Mouse (Mus musculus) neural tube, embryonic 12.5 days (tissue): ENCODE data around the gene Zkscan7. TPM values are rescaled to one million over a fixed set of nuclear protein-coding genes. Genes with fewer than 3 reads are reported as not detected.

Experiments
- ATAC-seq: fragments of 200-750 bp; cut with Nextera tagmentation; 2 replicates; pipeline ENCODE4 v1.8.0; 2017; ENCODE audit warnings: low read depth, mild to moderate bottlenecking, moderate TSS enrichment, moderate library complexity; ENCODE audit not compliant: low FRiP score
- H3K27ac ChIP-seq: fragments of 300-500 bp; sonication (generic); 2 replicates; pipeline ENCODE4 v1.5.1; 2016
- H3K27me3 ChIP-seq: fragments of 300-500 bp; sonication (generic); replicated peaks from 2 replicates; pipeline ENCODE4 v1.6.1; 2016; ENCODE audit warnings: mild to moderate bottlenecking
- H3K36me3 ChIP-seq: fragments of 300-500 bp; sonication (generic); 2 replicates; pipeline ENCODE4 v1.6.1; 2016; ENCODE audit warnings: mild to moderate bottlenecking
- H3K4me1 ChIP-seq: fragments of 300-500 bp; sonication (generic); 2 replicates; pipeline ENCODE4 v1.6.1; 2016
- H3K4me2 ChIP-seq: fragments of 300-500 bp; sonication (generic); replicated peaks from 2 replicates; pipeline ENCODE4 v1.6.1; 2016; ENCODE audit warnings: mild to moderate bottlenecking
- H3K4me3 ChIP-seq: fragments of 300-500 bp; sonication (generic); 2 replicates; pipeline ENCODE4 v1.5.1; 2016
- H3K9ac ChIP-seq: fragments of 300-500 bp; sonication (generic); 2 replicates; pipeline ENCODE4 v1.6.1; 2016; ENCODE audit warnings: mild to moderate bottlenecking
- H3K9me3 ChIP-seq: fragments of 300-500 bp; sonication (generic); 2 replicates; pipeline ENCODE4 v1.6.1; 2016; ENCODE audit warnings: mild to moderate bottlenecking
- WGBS: fragments of 180-500 bp; shearing (Covaris S2); methylation state at CpG from one replicate; pipeline ENCODE4 v1.1.7; 2016; 5-methylcytosine and 5-hydroxymethylcytosine counted together
- polyA plus RNA-seq: library from polyadenylated mRNA; unstranded; fragments of >200 nt; fragmentation: Nextera tagmentation; extraction: Ambion mirVana; gene quantifications from 2 replicates; pipeline ENCODE4 v1.2.1, GENCODE M21; 2016

Zkscan7 gene
- polyA plus RNA-seq, 1 experiment from 2014 or later, result 4.8 TPM

GRCm38 (mm10) chr9:122922936-122923381, 37.5 kb downstream of the Zkscan7 start, which contains the start of gene Zfp105:
Gene Zfp105, plus strand, starts transcription at chr9:122923072.
- Histone ChIP-seq H3K27ac (peak within 1 kb of the TSS; percentile 62; the same call in 1 of the 2 replicates), H3K9me3 (no peaks in the 10 kb centered on the region), H3K36me3 (peaks cover 34% of the 10 kb centered on the region), H3K9ac (peak within 1 kb of the TSS; percentile 96), H3K4me3 (peak within 1 kb of the TSS; percentile 84), H3K4me1 (peaks cover 5% of the 10 kb centered on the region; the same call in 1 of the 2 replicates), H3K27me3 (no peaks in the 10 kb centered on the region), H3K4me2 (peak within 1 kb of the TSS; percentile 70)
- WGBS, result under 1% methylated on average over 43 of the region's 43 CpGs
- peak; percentile 99 for ATAC-seq

DNA sequence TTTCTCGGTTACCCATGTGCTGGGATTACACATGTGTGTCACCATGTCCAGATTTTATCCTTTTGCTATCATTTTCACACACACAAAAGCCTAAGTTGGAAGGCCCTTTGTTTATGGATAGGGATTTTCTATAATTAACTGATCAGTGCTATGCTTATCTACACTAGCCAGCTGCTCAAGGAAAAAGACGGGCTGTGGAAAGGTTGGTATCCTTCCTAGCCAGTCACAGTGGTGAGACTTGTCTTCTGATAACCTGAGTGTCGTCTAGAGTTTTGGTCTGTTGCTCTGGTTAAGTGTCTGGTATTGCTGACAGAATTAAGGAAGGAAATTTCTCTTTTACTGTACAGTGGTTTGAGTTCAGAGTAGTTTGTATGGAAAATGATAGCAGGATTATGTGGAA, 43.4 kb downstream of the Zkscan7 start:
- no peak overlapping the region for H3K4me2 ChIP-seq
- ATAC-seq, result no peak
- H3K4me1 ChIP-seq, result peaks cover under 1% of the 10 kb centered on the region; the same call in 1 of the 2 replicates
- 92% methylated on average over 3 of the region's 3 CpGs for WGBS
- peaks cover 81% of the 10 kb centered on the region for H3K36me3 ChIP-seq
- H3K9ac ChIP-seq, result no peak overlapping the region
- H3K4me3 ChIP-seq, result no peak overlapping the region
- H3K9me3 ChIP-seq, result no peaks in the 10 kb centered on the region
- H3K27me3 ChIP-seq, result no peaks in the 10 kb centered on the region
- no peak overlapping the region for H3K27ac ChIP-seq

Other genes with a start within 250 kb of the Zkscan7 start
- gene Topaz1, start 138.3 kb upstream of the Zkscan7 start, polyA plus RNA-seq, result not detected in 2 replicates
- 7.1 and 7.8 TPM in 2 replicates for gene Tcaim, start 80.1 kb upstream of the Zkscan7 start, polyA plus RNA-seq
- 0.34 TPM in 1 of 2 replicates, not detected in the other for gene Gm35549, start 41.6 kb upstream of the Zkscan7 start, polyA plus RNA-seq
- 101 and 115 TPM in 2 replicates for gene Zfp445, start 19.7 kb upstream of the Zkscan7 start, polyA plus RNA-seq
- gene Zfp105, start 37.4 kb downstream of the Zkscan7 start, polyA plus RNA-seq, result 31.1 and 32.0 TPM in 2 replicates
- 29.1 and 31.8 TPM in 2 replicates for gene 1110059G10Rik, start 65.3 kb downstream of the Zkscan7 start, polyA plus RNA-seq
- 44.0 and 49.3 TPM in 2 replicates for gene Kif15, start 65.4 kb downstream of the Zkscan7 start, polyA plus RNA-seq
- gene Tmem42, start 135.6 kb downstream of the Zkscan7 start, polyA plus RNA-seq, result 17.9 and 20.4 TPM in 2 replicates
- gene Tgm4, start 149.0 kb downstream of the Zkscan7 start, polyA plus RNA-seq, result 0.24 and 0.50 TPM in 2 replicates
- 79.8 and 80.6 TPM in 2 replicates for gene Zdhhc3, start 227.5 kb downstream of the Zkscan7 start, polyA plus RNA-seq
- 83.5 and 83.7 TPM in 2 replicates for gene Exosc7, start 227.5 kb downstream of the Zkscan7 start, polyA plus RNA-seq